Mouse (Mus musculus): Measurements from ENCODE around the gene Zfp980. TPM values are rescaled to one million over a fixed set of nuclear protein-coding genes. Genes with fewer than 3 reads are reported as not detected.

Zfp980 gene
- polyA plus RNA-seq (2012; rRNA removed), result not detected in 2 replicates

DNA sequence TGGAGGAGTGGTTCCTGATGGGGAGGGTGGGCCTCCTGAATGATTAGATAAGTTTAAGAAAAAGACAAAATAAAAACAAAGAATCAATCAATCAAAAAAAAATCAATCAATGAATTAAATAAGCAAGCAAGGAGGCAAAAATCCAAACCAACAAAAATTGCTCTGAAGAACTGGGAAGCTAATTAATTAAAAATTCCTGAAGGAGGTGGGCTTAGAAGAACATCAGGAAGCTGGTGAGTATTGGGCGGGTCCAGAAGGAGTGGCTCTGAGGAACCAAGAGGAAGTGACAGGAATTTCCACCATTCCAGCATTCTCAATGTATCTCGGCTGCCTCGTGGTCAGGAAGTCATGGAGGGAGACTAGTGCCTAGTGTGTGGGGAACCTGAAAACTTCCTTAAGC lies at the start of gene Zfp980:
TSS of gene Zfp980 (plus strand) at position 301 of the 400 bp plus-strand sequence.

Other genes starting within 250 kb of the Zfp980 start
- gene Zfp990, start 159.9 kb upstream of the Zfp980 start, polyA plus RNA-seq (2012; rRNA removed), result not detected in 2 replicates
- gene Gm13212, start 85.5 kb upstream of the Zfp980 start, polyA plus RNA-seq (2012; rRNA removed), result 0.73 and 0.77 TPM in 2 replicates
- not detected in 2 replicates for gene Zfp986, start 198.1 kb downstream of the Zfp980 start, polyA plus RNA-seq (2012; rRNA removed)